Mouse (Mus musculus) embryonic stem cell, embryonic (primary cell): Measurements from ENCODE around the gene Sdsl.

Experiments
- CTCF ChIA-PET, 4 experiments: fragments of 300-600 bp in 2 of 4; fragments of 350-600 bp in 2 of 4; sonication (Branson Sonifier 250); formaldehyde crosslinking; loops; one replicate each; lab custom pipeline; 2022; ENCODE audit warnings: inconsistent platforms in 2 of 4; lab: Charles Lee
- POLR2A ChIA-PET, 4 experiments: fragments of 300-600 bp in 2 of 4; fragments of 350-600 bp in 2 of 4; sonication (Branson Sonifier 250); formaldehyde crosslinking; loops; one replicate each; lab custom pipeline; 2022; ENCODE audit warnings: antibody characterized with exemption in 4 of 4, inconsistent platforms in 1 of 4; lab: Charles Lee

Sdsl gene

GRCm38 (mm10) chr5:120472770-120473169 is at the start of gene Sdsl:
TSS of gene Sdsl (minus strand) at chr5:120472810.
- CTCF ChIA-PET, result no interaction called here
- POLR2A ChIA-PET, result no interaction called here

- CTCF ChIA-PET, result interaction anchor here in 3 of 4 experiments (0.6 to 1.6 kb wide), 12 partner anchors 12 to 303 kb away, joined by 3 to 10 read pairs (median 4); partner anchors contain the start of gene Plbd2 (in 2 of the 3)
- POLR2A ChIA-PET, result interaction anchor here in 3 of 4 experiments (0.6 to 1.8 kb wide), 9 partner anchors 12 to 1131 kb away, joined by 3 to 6 read pairs (median 3); partner anchors contain the start of gene Lhx5 (in 1 of the 3)
Observed at GRCm38 (mm10) chr5:120517552-120517951, 44.9 kb upstream of the Sdsl start.

GRCm38 (mm10) chr5:120516221-120516984 is 43.8 kb upstream of the Sdsl start:
- CTCF ChIA-PET, result interaction anchor here in 2 of 4 experiments (0.7 to 1.7 kb wide), 10 partner anchors 11 to 199 kb away, joined by 3 to 6 read pairs (median 4); partner anchors contain the start of gene Plbd2 (in 1 of the 2)
- POLR2A ChIA-PET, result interaction anchor here in 3 of 4 experiments (0.6 to 5.9 kb wide), 11 partner anchors 11 to 98 kb away, joined by 3 to 37 read pairs (median 4); partner anchors contain the start of gene Lhx5 (in 1 of the 3)

GRCm38 (mm10) chr5:120515451-120515850 is 42.8 kb upstream of the Sdsl start:
- ChIA-PET CTCF (interaction anchor here in 3 of 4 experiments (0.7 to 3.6 kb wide), 9 partner anchors 10 to 104 kb away, joined by 3 to 13 read pairs (median 3); no protein-coding TSS in a partner anchor), POLR2A (interaction anchor here in 3 of 4 experiments (0.7 to 5.9 kb wide), 13 partner anchors 10 to 267 kb away, joined by 3 to 44 read pairs (median 6); partner anchors contain the start of gene Plbd2 (in 1 of the 3))

GRCm38 (mm10) chr5:120514754-120515153 is 42.1 kb upstream of the Sdsl start:
- POLR2A ChIA-PET, result interaction anchor here in 3 of 4 experiments (0.5 to 5.9 kb wide), 13 partner anchors 9 to 268 kb away, joined by 3 to 44 read pairs (median 4); partner anchors contain the start of genes Plbd2 (in 2 of the 3), Iqcd (in 1 of the 3) and Tpcn1 (in 1 of the 3)
- CTCF ChIA-PET, result interaction anchor here (0.6 to 3.6 kb wide), 8 partner anchors 10 to 91 kb away, joined by 3 to 13 read pairs (median 4); no protein-coding TSS in a partner anchor

- POLR2A ChIA-PET, result interaction anchor here in 3 of 4 experiments (0.6 to 5.9 kb wide), 13 partner anchors 9 to 269 kb away, joined by 3 to 44 read pairs (median 4); partner anchors contain the start of genes Iqcd (in 1 of the 3), Plbd2 (in 1 of the 3) and Tpcn1 (in 1 of the 3)
- CTCF ChIA-PET, result interaction anchor here (0.6 to 3.6 kb wide), 10 partner anchors 11 to 106 kb away, joined by 3 to 22 read pairs (median 3); no protein-coding TSS in a partner anchor
Observed at GRCm38 (mm10) chr5:120514031-120514677, 41.5 kb upstream of the Sdsl start.

- POLR2A ChIA-PET, result interaction anchor here (0.5 to 5.9 kb wide), 38 partner anchors 9 to 803 kb away, joined by 3 to 44 read pairs (median 4); partner anchors contain the start of genes Iqcd (in 2 of the 4), Plbd2 (in 2 of the 4), Tpcn1 (in 2 of the 4) and Sds (in 1 of the 4)
- CTCF ChIA-PET, result interaction anchor here in 3 of 4 experiments (0.6 to 3.6 kb wide), 25 partner anchors 10 to 408 kb away, joined by 3 to 22 read pairs (median 4); partner anchors contain the start of gene Plbd2 (in 3 of the 3)
Observed at GRCm38 (mm10) chr5:120512911-120513555, 40.4 kb upstream of the Sdsl start.

- CTCF ChIA-PET, result interaction anchor here (0.5 to 3.5 kb wide), 20 partner anchors 9 to 541 kb away, joined by 3 to 30 read pairs (median 4); partner anchors contain the start of genes Plbd2 (in 2 of the 4), Ddx54 (in 1 of the 4) and Rita1 (in 1 of the 4)
- POLR2A ChIA-PET, result interaction anchor here (0.6 to 5.9 kb wide), 41 partner anchors 8 to 884 kb away, joined by 3 to 44 read pairs (median 5); partner anchors contain the start of genes Iqcd (in 2 of the 4), Plbd2 (in 2 of the 4), Tpcn1 (in 2 of the 4) and Ddx54 (in 1 of the 4)
Observed at GRCm38 (mm10) chr5:120511643-120512220, 39.1 kb upstream of the Sdsl start.

- POLR2A ChIA-PET, result interaction anchor here in 3 of 4 experiments (0.5 to 5.9 kb wide), 52 partner anchors 8 to 840 kb away, joined by 3 to 44 read pairs (median 4); partner anchors contain the start of genes Ddx54 (in 2 of the 3), Iqcd (in 2 of the 3), Rita1 (in 2 of the 3) and Tpcn1 (in 2 of the 3)
- CTCF ChIA-PET, result interaction anchor here (0.5 to 3.5 kb wide), 27 partner anchors 8 to 382 kb away, joined by 3 to 30 read pairs (median 4); partner anchors contain the start of genes Ddx54 (in 1 of the 4), Iqcd (in 1 of the 4), Plbd2 (in 1 of the 4) and Rasal1 (in 1 of the 4)
Observed at GRCm38 (mm10) chr5:120510982-120511642, 38.5 kb upstream of the Sdsl start, which contains the start of gene Slc8b1. TSS of gene Slc8b1 (plus strand) at chr5:120511168.

GRCm38 (mm10) chr5:120507311-120507710 is 34.7 kb upstream of the Sdsl start:
- ChIA-PET CTCF (interaction anchor here in 1 of 4 experiments (2.7 kb wide), 1 partner anchor 94 kb away, joined by 16 read pairs; no protein-coding TSS in a partner anchor), POLR2A (interaction anchor here in 2 of 4 experiments (0.6 to 0.7 kb wide), 2 partner anchors 31 to 173 kb away, joined by 3 read pairs; no protein-coding TSS in a partner anchor)

GRCm38 (mm10) chr5:120506490-120506889 is 33.9 kb upstream of the Sdsl start:
- CTCF ChIA-PET, result interaction anchor here in 1 of 4 experiments (1.5 to 2.7 kb wide), 2 partner anchors 84 to 95 kb away, joined by 7 to 16 read pairs; no protein-coding TSS in a partner anchor
- POLR2A ChIA-PET, result interaction anchor here in 2 of 4 experiments (0.6 to 1.1 kb wide), 2 partner anchors 28 to 57 kb away, joined by 5 to 13 read pairs; no protein-coding TSS in a partner anchor

GRCm38 (mm10) chr5:120505781-120506180 is 33.2 kb upstream of the Sdsl start:
- ChIA-PET POLR2A (interaction anchor here in 3 of 4 experiments (0.5 to 1.3 kb wide), 8 partner anchors 9 to 107 kb away, joined by 3 to 5 read pairs (median 3); no protein-coding TSS in a partner anchor), CTCF (interaction anchor here in 3 of 4 experiments (0.6 to 2.7 kb wide), 13 partner anchors 13 to 256 kb away, joined by 3 to 17 read pairs (median 4); partner anchors contain the start of gene Ddx54 (in 1 of the 3))

GRCm38 (mm10) chr5:120505368-120505767 is 32.8 kb upstream of the Sdsl start:
- ChIA-PET POLR2A (interaction anchor here in 3 of 4 experiments (0.5 to 1.3 kb wide), 9 partner anchors 9 to 108 kb away, joined by 3 to 5 read pairs (median 3); no protein-coding TSS in a partner anchor), CTCF (interaction anchor here in 3 of 4 experiments (0.5 to 2.7 kb wide), 16 partner anchors 12 to 307 kb away, joined by 3 to 17 read pairs (median 4); partner anchors contain the start of genes Ddx54 (in 1 of the 3) and Oas1c (in 1 of the 3))

GRCm38 (mm10) chr5:120503144-120503795 is 30.7 kb upstream of the Sdsl start, which contains the start of gene Plbd2:
TSS of gene Plbd2 (minus strand) at chr5:120503625.
- CTCF ChIA-PET, result interaction anchor here in 3 of 4 experiments (0.5 to 2.7 kb wide), 36 partner anchors 9 to 435 kb away, joined by 3 to 18 read pairs (median 4); partner anchors contain the start of genes Ddx54 (in 1 of the 3), Iqcd (in 1 of the 3), Rita1 (in 1 of the 3) and Tpcn1 (in 1 of the 3)
- POLR2A ChIA-PET, result interaction anchor here (0.6 to 3.2 kb wide), 32 partner anchors 8 to 1340 kb away, joined by 3 to 44 read pairs (median 4); partner anchors contain the start of genes Slc8b1 (in 2 of the 4), Ddx54 (in 1 of the 4), Iqcd (in 1 of the 4) and Rita1 (in 1 of the 4)
